Mouse (Mus musculus) testis, adult 2 months (tissue): ENCODE results near the gene Dynlt1a. TPM values are rescaled to one million over a fixed set of nuclear protein-coding genes. Genes with fewer than 3 reads are reported as not detected.
A peak's percentile ranks its signal among the peaks of the same experiment; 100 is the strongest.
"Not testable (repeated sequence)": the region's sequence is repeated elsewhere in the genome, so short reads cannot be mapped to it uniquely, and the experiment has no call there.

ENCODE experiments used
- H3K27ac ChIP-seq: fragments of 200-500 bp; 2 replicates; pipeline ENCODE4 v1.5.1; 2012; ENCODE audit warnings: low read depth, low read length; ENCODE audit not compliant: control insufficient read depth, insufficient read depth
- H3K27me3 ChIP-seq: fragments of 200-500 bp; 2 replicates; pipeline ENCODE4 v1.6.1; 2012; ENCODE audit warnings: mild to moderate bottlenecking, low read length, moderate library complexity; ENCODE audit not compliant: control insufficient read depth, insufficient read depth
- H3K36me3 ChIP-seq: fragments of 200-500 bp; 2 replicates; pipeline ENCODE4 v1.6.1; 2012; ENCODE audit warnings: mild to moderate bottlenecking, low read length; ENCODE audit not compliant: control insufficient read depth, insufficient read depth
- H3K4me1 ChIP-seq: fragments of 200-500 bp; 2 replicates; pipeline ENCODE4 v1.6.1; 2012; ENCODE audit warnings: low read length; ENCODE audit not compliant: control insufficient read depth, insufficient read depth
- H3K4me3 ChIP-seq: fragments of 200-500 bp; 2 replicates; pipeline ENCODE4 v1.5.1; 2012; ENCODE audit warnings: low read depth, mild to moderate bottlenecking, low read length, moderate library complexity, mixed read lengths; ENCODE audit not compliant: control insufficient read depth
- POLR2A ChIP-seq: fragments of 200-500 bp; IDR thresholded peaks from 2 replicates; pipeline ENCODE4 v1.6.1; 2012; ENCODE audit warnings: low read depth, mild to moderate bottlenecking, inconsistent platforms, low read length, moderate library complexity; ENCODE audit not compliant: control insufficient read depth
- polyA plus RNA-seq: library from polyadenylated mRNA; depleted of rRNA; stranded (reverse); fragments of >200 nt; gene quantifications from 2 replicates; pipeline ENCODE4 v1.2.3, GENCODE M21; 2012; rRNA removed

Dynlt1a gene
- 86.4 and 98.4 TPM in 2 replicates for polyA plus RNA-seq

DNA sequence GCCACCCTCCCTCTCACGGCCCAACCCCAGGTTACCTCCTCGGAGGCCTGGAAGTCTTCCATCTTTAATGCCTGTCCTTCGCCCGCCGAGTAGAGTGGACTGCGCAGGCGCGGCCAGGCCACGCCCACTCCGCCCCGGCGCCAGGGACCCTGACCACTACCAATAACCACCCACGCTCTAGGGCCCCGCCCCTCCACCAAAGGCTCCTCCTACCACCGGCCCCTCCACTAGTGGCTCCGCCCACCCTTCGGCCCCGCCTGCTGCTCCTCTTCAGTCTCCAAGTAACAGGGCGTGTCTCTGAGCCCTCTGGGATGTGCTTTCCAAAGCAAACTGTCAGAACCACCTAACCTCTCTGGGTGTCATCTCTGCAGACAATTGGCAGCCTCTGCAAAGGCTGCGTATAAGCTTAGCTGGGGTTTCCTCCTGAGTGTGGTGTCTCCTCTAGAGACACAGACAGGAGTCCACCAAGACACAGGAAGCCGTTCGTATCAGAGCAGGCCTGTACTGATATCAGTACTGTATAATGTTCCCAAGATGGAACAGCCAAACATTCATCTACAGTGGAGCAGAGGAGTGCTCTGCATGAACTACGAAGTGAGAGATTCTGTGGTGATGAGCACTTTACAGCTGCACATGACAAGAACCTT is at the start of gene Dynlt1a:
Gene Dynlt1a (minus strand): TSS at position 162 of the 647 bp plus-strand sequence.
- TF ChIP-seq POLR2A = peak; percentile 74

DNA sequence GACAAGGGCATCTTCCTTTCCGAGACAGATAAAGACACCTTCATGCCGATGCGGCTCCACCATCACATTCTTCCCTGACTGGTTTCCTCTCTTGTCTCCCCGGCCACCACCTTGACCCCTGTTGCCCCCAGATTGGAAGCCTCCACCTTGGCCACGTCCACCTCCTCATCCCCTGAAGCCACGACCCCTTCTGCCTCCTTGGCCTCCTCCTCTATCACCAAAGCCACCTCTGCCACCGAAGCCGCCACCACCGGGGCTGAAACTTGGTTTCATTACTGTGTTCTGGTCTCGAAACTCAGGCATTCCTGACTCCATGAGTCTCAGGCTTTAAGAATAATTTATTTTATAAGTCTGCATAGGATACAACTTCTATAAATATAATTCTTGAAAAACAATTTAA is 38.0 kb upstream of the Dynlt1a start:
- not testable (repeated sequence) for H3K4me1 ChIP-seq, H3K27me3 ChIP-seq, H3K27ac ChIP-seq, H3K36me3 ChIP-seq, H3K4me3 ChIP-seq

More for the DNA sequence above, at the start of gene Dynlt1a:
- H3K4me3 ChIP-seq = peak within 1 kb of the TSS; percentile 82
- peak within 1 kb of the TSS; percentile 74; the same call in 1 of the 2 replicates for H3K27ac ChIP-seq
- not testable (repeated sequence) for H3K4me1 ChIP-seq, H3K27me3 ChIP-seq, H3K36me3 ChIP-seq

GRCm38 (mm10) chr17:6342606-6343294 is 25.4 kb upstream of the Dynlt1a start:
- not testable (repeated sequence) for H3K27me3 ChIP-seq, H3K27ac ChIP-seq, H3K36me3 ChIP-seq, H3K4me1 ChIP-seq, H3K4me3 ChIP-seq

- not testable (repeated sequence) for H3K27me3 ChIP-seq, H3K4me3 ChIP-seq, H3K4me1 ChIP-seq, H3K36me3 ChIP-seq, H3K27ac ChIP-seq
Observed at GRCm38 (mm10) chr17:6328997-6329396, 11.7 kb upstream of the Dynlt1a start.

- not testable (repeated sequence) for H3K36me3 ChIP-seq, H3K4me1 ChIP-seq, H3K27ac ChIP-seq, H3K4me3 ChIP-seq, H3K27me3 ChIP-seq
Observed at GRCm38 (mm10) chr17:6327554-6327953, 10.3 kb upstream of the Dynlt1a start.

- peak overlapping the region; percentile 54 for H3K4me3 ChIP-seq
- not testable (repeated sequence) for H3K27me3 ChIP-seq, H3K4me1 ChIP-seq, H3K36me3 ChIP-seq, H3K27ac ChIP-seq
Observed at GRCm38 (mm10) chr17:6325543-6325942, 8.2 kb upstream of the Dynlt1a start.

GRCm38 (mm10) chr17:6325021-6325420 is 7.7 kb upstream of the Dynlt1a start:
- not testable (repeated sequence) for H3K27ac ChIP-seq, H3K4me1 ChIP-seq, H3K36me3 ChIP-seq, H3K27me3 ChIP-seq
- peak overlapping the region; percentile 42; the same call in 1 of the 2 replicates for H3K4me3 ChIP-seq

DNA sequence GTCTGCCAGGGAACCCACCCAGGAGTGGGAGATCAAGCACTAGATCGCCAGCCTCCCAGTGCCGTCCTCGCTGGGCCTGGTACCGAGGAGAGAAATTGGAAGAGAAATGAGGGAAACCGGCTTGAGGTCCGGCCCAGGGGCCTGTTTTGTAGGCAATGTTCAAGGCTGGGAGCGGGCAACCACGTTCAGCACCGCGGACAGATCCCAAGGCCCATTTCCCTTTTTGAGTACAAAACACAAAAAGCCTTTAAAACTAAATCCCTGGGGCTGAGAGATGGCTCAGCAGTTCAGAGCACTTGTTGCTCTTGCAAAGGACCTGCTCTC is 4.4 kb upstream of the Dynlt1a start:
- not testable (repeated sequence) for H3K36me3 ChIP-seq, H3K4me3 ChIP-seq, H3K27me3 ChIP-seq, H3K27ac ChIP-seq, H3K4me1 ChIP-seq

DNA sequence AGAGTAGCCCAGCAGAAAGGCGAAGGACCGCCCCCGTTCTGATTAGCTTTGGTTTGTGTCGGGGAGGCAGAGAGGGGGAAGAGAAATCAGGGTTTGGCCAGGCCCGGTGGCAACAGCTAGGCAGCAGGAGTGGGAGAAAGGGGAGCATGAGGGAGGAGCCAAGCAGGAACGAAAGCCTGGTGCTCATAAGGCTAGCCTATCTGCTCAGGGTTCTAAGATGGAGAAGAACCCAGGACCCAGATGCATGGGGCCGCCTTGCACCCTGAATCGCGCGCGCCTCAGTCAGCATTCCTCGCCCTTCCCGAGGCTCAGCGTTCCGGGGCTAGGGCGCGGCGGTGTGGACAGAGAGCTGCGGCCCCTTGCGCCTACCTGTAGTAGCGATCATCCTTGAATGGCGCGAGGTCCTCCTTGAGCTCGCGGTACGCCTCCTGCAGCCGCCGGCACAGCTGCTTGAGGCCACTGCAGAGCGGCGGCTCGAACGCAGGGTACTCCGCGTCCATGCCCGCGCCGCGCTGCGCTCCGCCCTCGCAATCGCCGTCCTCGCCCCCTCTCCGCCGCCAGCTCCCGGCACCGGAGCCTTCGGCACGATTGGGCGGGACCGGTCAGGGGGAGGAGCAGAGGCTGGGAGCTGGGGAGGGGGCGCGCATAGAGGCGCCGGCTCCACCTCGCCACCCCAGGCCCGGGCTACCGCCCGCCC is 3.9 kb upstream of the Dynlt1a start:
- H3K4me3 ChIP-seq, H3K27ac ChIP-seq, H3K27me3 ChIP-seq, H3K4me1 ChIP-seq, H3K36me3 ChIP-seq: not testable (repeated sequence)

DNA sequence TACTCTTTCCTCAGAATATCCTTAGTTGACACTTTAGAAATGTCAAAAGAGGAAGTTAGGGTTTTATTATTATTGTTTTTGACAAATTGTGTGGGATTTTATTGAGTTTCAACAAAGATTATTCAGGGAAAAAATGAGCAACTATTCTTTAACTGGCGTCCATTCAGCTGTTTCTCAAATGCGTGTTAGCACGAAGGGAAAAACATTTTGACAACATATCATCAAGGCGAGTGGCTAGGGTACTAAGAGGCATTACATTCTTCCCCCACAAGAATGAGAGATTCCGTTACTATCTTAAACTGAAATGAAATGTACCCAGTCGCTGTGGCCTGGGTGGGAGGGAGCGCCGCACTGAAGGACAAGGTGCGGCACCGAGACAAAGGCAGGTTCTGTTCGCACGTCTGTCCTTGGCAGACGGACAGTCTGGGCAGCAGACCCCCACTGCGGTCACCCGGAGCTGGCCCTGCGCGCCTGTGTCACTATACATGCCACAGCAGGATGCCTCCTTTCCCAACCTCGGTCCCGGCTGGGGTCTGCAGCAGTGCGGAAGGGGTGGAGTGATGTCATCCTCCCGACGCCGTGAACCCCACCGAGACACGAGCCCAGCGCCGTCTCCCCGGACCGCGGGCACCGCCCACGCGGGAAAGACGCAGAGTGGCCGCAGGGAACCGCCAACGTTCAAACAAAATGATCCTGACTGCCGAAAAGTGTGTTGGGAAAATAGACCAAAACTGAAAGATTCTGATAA is 747 bp downstream of the Dynlt1a start:
- not testable (repeated sequence) for H3K27me3 ChIP-seq, H3K36me3 ChIP-seq, H3K4me1 ChIP-seq
- Histone ChIP-seq H3K27ac (peak overlapping the region; percentile 74; the same call in 1 of the 2 replicates), H3K4me3 (peak overlapping the region; percentile 82)

DNA sequence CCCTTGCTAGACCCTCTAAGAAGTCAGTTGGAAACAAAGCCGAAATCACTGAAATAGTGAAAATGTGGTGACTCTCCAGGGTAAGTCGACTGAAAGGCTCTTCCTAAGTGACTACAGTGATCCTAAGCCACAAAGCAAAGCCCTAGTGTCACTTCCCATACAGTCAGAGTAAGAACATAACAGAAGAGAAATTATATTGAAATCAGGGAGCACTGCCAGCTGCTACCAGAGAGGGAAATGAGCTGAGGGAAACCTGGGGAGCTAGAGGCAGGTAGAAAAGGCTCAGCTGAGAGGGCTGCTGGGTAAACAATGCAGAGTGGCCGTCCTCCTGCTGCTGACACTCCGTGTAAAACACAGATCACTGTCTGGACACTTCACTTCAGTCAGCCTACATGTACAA is 1.6 kb downstream of the Dynlt1a start:
- H3K4me3 ChIP-seq, H3K36me3 ChIP-seq, H3K27ac ChIP-seq, H3K4me1 ChIP-seq, H3K27me3 ChIP-seq: not testable (repeated sequence)
